Mouse (Mus musculus) lung, postnatal 10 days (tissue): Measurements from ENCODE around the gene Ckm.

Experiments used
- DNase-seq: peaks from one replicate; pipeline ENCODE4 v3.0.0; 2021

Ckm gene

GRCm38 (mm10) chr7:19469404-19469803 lies 64.8 kb downstream of the Ckm start:
- DNase-seq, result no peak

GRCm38 (mm10) chr7:19470308-19470707 lies 65.7 kb downstream of the Ckm start:
- no peak for DNase-seq

- DNase-seq, result peak; percentile 76
Measured at GRCm38 (mm10) chr7:19472403-19472802, 67.8 kb downstream of the Ckm start.
